Mouse (Mus musculus) adrenal gland, adult 10 weeks (tissue): ENCODE measurements around the gene Olfr338. TPM values are rescaled to one million over a fixed set of nuclear protein-coding genes. Genes with fewer than 3 reads are reported as not detected.

Experiments
- polyA plus RNA-seq: library from polyadenylated mRNA; stranded (reverse); fragments of 350-450 nt; fragmentation: Illumina TruSeq; extraction: RNeasy Lipid Tissue Mini Kit (QIAGEN cat#74804); gene quantifications from one replicate; pipeline ENCODE4 v1.2.3, GENCODE M21; 2014; ENCODE audit warnings: low read depth, low replicate concordance

Gene Olfr338
- not detected for polyA plus RNA-seq

DNA sequence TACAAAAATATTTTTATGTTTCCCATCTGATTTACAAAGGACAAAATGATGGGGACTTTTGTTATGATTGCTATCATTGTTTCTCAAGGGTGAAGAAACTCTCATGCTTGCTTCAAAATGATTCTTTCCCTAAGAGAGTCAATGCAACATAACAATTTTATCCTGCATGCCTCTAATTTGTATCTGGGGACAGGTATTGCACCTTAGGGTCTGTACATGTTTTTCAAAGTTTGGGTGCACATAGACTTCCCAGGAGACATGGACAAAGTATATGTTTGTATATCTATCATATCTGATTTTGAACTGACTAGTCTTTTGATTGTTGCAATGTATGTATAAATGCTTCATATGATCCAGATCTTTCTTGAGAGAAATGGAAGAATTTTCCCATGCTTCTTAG, at the start of gene Olfr338:
TSS of gene Olfr338 (plus strand) at position 301 of the 400 bp plus-strand sequence.

DNA sequence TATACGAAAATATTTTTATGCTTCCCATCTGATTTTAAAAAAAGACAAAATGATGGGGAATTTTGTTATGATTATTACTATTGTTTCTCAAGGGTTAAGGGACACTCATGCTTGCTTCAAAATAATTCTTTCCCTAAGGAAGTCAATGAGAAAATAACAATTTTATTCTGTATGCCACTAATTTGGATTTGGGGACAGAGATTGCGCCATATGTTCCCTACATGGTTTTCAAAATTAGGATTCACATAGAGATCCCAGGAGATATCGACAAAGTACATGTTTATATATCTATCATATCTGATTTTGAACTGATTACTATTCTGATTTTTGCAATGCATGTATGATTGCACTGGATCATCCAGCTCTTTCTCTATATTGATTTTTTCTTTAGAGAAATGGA, 45.3 kb downstream of the Olfr338 start, which contains the start of gene Olfr339:
TSS of gene Olfr339 (plus strand) at position 301 of the 400 bp plus-strand sequence.

Other genes starting within 250 kb of the Olfr338 start
- 28.6 TPM for gene Mrrf, start 237.1 kb upstream of the Olfr338 start, polyA plus RNA-seq
- gene Rbm18, start 236.7 kb upstream of the Olfr338 start, polyA plus RNA-seq: 75.4 TPM
- gene Ptgs1, start 143.1 kb upstream of the Olfr338 start, polyA plus RNA-seq: 9.7 TPM
- not detected for gene Olfr339, start 45.4 kb downstream of the Olfr338 start, polyA plus RNA-seq
- gene Olfr340, start 79.1 kb downstream of the Olfr338 start, polyA plus RNA-seq: not detected
- gene Olfr341, start 108.9 kb downstream of the Olfr338 start, polyA plus RNA-seq: not detected
- not detected for gene Olfr342, start 151.5 kb downstream of the Olfr338 start, polyA plus RNA-seq
- gene Olfr344, start 193.1 kb downstream of the Olfr338 start, polyA plus RNA-seq: not detected